ENCODE assay signal across 7 mouse cellular contexts in the genomic region with DNA sequence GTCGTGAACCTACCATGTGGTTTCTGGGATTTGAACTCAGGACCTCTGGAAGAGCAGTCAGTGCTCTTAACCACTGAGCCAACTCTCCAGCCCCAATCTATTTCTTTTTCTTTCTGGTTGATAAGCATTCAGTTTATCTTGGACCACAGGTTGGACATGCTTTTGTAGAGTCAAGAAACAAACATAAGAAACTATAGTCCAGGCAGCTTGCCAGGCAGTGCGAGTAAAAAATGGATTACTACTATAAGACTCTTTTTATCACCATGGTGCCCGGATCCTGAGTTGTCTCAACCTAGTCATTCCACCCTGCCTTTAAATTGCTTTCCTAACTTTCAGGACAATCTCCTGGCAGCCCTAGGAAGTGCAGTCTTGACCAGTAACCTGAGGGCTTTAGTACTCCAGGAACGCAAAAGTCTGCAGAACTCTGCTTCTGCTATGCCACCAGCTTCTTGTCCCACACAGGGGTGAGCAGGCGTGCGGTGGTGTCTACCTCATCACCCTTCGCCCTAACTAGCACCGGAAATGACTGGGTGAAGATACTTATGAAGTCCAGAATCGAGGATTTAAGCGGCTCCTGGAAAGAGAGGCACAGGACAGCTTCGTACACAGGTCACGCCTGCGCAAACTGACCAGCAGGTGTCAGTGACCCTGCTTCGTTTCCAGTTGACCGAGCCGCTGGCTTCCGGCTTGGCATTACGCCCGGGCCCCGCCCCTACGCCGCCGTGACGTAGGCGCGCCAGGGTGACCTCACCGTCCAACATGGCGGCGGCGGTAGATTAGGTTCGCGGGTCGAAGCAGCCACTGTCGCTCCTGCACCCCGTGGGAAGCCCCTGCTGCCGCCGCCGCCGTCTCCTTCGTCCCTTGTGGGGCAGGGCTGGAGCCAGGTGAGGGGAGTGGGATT. TPM values are rescaled to one million over a fixed set of nuclear protein-coding genes. Genes with fewer than 3 reads are reported as not detected.
DNase-seq lines count a peak whose midpoint lies in the region; ATAC-seq and TF ChIP-seq lines count a peak whose summit lies in the region.

TSS of gene Bcl2l13 (plus strand) at position 739 of the 901 bp plus-strand sequence.

- no peaks in the 10 kb centered on the region for H3K36me3 ChIP-seq in intestine, postnatal 0 days (ENCODE audit: control insufficient read depth, insufficient read depth)
- 0 out of 2 replicates have a peak, but pooled peaks cover 3% of the 10 kb centered on the region for H3K36me3 ChIP-seq in midbrain, embryonic 12.5 days
- no peaks in the 10 kb centered on the region for H3K36me3 ChIP-seq in small intestine, adult 2 months (ENCODE audit: control insufficient read depth, insufficient read depth, low read length)

- 4% methylated on average over 40 of the region's 40 CpGs for WGBS in intestine, postnatal 0 days
- 5% methylated on average over 40 of the region's 40 CpGs for WGBS in midbrain, embryonic 12.5 days
- under 1% methylated on average over 40 of the region's 40 CpGs for WGBS in small intestine, adult 2 months

- peak within 1 kb of the TSS; percentile 97 for H3K9ac ChIP-seq in intestine, postnatal 0 days (ENCODE audit: low read depth, low read length)
- peak within 1 kb of the TSS; percentile 89 for H3K9ac ChIP-seq in midbrain, embryonic 12.5 days (replicated peaks)

- H3K4me3 ChIP-seq in intestine, postnatal 0 days (ENCODE audit: low read depth, low read length) = peak within 1 kb of the TSS; percentile 79
- H3K4me3 ChIP-seq in midbrain, embryonic 12.5 days = peak within 1 kb of the TSS; percentile 87
- peak within 1 kb of the TSS; percentile 82 for H3K4me3 ChIP-seq in small intestine, adult 2 months (ENCODE audit: low read depth, low read length)

- intact Hi-C loops in left cerebral cortex, postnatal 4 days (cut with DNase I) = no loop called here

- 0 out of 2 replicates have a peak, but pooled peaks cover 5% of the 10 kb centered on the region for H3K4me1 ChIP-seq in intestine, postnatal 0 days (replicated peaks; ENCODE audit: control insufficient read depth, insufficient read depth, low read length)
- peaks cover 9% of the 10 kb centered on the region for H3K4me1 ChIP-seq in midbrain, embryonic 12.5 days
- H3K4me1 ChIP-seq in small intestine, adult 2 months (ENCODE audit: control insufficient read depth, insufficient read depth, insufficient read length, low read length) = no peaks in the 10 kb centered on the region

- H3K9me3 ChIP-seq in intestine, postnatal 0 days (ENCODE audit: control insufficient read depth) = no peaks in the 10 kb centered on the region
- H3K9me3 ChIP-seq in midbrain, embryonic 12.5 days = 0 out of 2 replicates have a peak, but pooled peaks cover 2% of the 10 kb centered on the region

- no peaks in the 10 kb centered on the region for H3K27me3 ChIP-seq in intestine, postnatal 0 days (replicated peaks; ENCODE audit: control insufficient read depth, insufficient read depth, low read length)
- no peaks in the 10 kb centered on the region for H3K27me3 ChIP-seq in midbrain, embryonic 12.5 days
- no peaks in the 10 kb centered on the region for H3K27me3 ChIP-seq in small intestine, adult 2 months (ENCODE audit: control insufficient read depth, insufficient read depth, low read length)

- TF ChIP-seq CTCF in intestine, postnatal 0 days (IDR thresholded peaks at IDR 0.05; ENCODE audit: low read depth) = peak; percentile 73
- TF ChIP-seq CTCF in small intestine, adult 2 months (IDR thresholded peaks at IDR 0.05; ENCODE audit: extremely low read depth, insufficient read length, insufficient replicate concordance, low read depth, low read length) = peak; percentile 51

- TF ChIP-seq POLR2A in small intestine, adult 2 months (IDR thresholded peaks at IDR 0.05; ENCODE audit: low read depth, low read length) = peak; percentile 83

- peak; percentile 98 for DNase-seq in adrenal gland, adult 2 months
- DNase-seq in embryo, embryonic 9.5 days (ENCODE audit: extremely low spot score) = peak; percentile 97
- DNase-seq in gonadal fat pad, adult 2 months (ENCODE audit: low read depth) = no peak
- DNase-seq in left cerebral cortex, postnatal 4 days = peak; percentile 94

- H3K27ac ChIP-seq in intestine, postnatal 0 days (ENCODE audit: low read depth, low read length) = peak within 1 kb of the TSS; percentile 89
- peak within 1 kb of the TSS; percentile 96 for H3K27ac ChIP-seq in midbrain, embryonic 12.5 days (replicated peaks)
- H3K27ac ChIP-seq in small intestine, adult 2 months (ENCODE audit: insufficient read depth, low read depth, low read length) = peak within 1 kb of the TSS; percentile 82

- H3K4me2 ChIP-seq in intestine, postnatal 0 days (replicated peaks; ENCODE audit: low read depth) = peak within 1 kb of the TSS; percentile 81
- H3K4me2 ChIP-seq in midbrain, embryonic 12.5 days (replicated peaks) = peak within 1 kb of the TSS; percentile 77

- peak; percentile 92 for ATAC-seq in intestine, postnatal 0 days
- peak; percentile 96 for ATAC-seq in midbrain, embryonic 12.5 days (ENCODE audit: low FRiP score, low read depth)

RNA-seq across cellular contexts. Expression of gene Bcl2l13, which starts in this region (rescaled TPM):
- 10 to 100 TPM; 70.4 to 84.6 TPM for total RNA-seq in adrenal gland, adult 2 months (2021)
- polyA plus RNA-seq in adrenal gland, adult 2 months (2012; rRNA removed) = 24.1 and 30.2 TPM in 2 replicates
- 22.9 and 27.7 TPM in 2 replicates for polyA plus RNA-seq in gonadal fat pad, adult 2 months (2012; rRNA removed)
- 9.4 and 9.9 TPM in 2 replicates for polyA plus RNA-seq in intestine, postnatal 0 days (2015; fragmentation: Nextera tagmentation; extraction: Ambion mirVana)
- 10 to 100 TPM; 38.0 to 40.8 TPM for total RNA-seq in left cerebral cortex, postnatal 4 days (2021)
- 45.7 and 47.3 TPM in 2 replicates for polyA plus RNA-seq in midbrain, embryonic 12.5 days (2016; fragmentation: Nextera tagmentation; extraction: Ambion mirVana)
- 5.5 and 9.3 TPM in 2 replicates for polyA plus RNA-seq in small intestine, adult 2 months (2012; rRNA removed)
